Mouse (Mus musculus) embryonic facial prominence, embryonic 11.5 days (tissue): Measurements from ENCODE around the gene Cnn2. TPM values are rescaled to one million over a fixed set of nuclear protein-coding genes. Genes with fewer than 3 reads are reported as not detected.
A peak's percentile ranks its signal among the peaks of the same experiment; 100 is the strongest.
"Not testable (repeated sequence)": the region's sequence is repeated elsewhere in the genome, so short reads cannot be mapped to it uniquely, and the experiment has no call there.

ENCODE experiments used
- ATAC-seq: fragments of 200-750 bp; cut with Nextera tagmentation; replicated peaks from 2 replicates; pipeline ENCODE4 v1.8.0; 2017; ENCODE audit warnings: low read depth; ENCODE audit not compliant: insufficient number of reproducible peaks, low FRiP score, low TSS enrichment
- DNase-seq: peaks from one replicate; pipeline ENCODE4 v3.0.0-alpha.2; 2015; ENCODE audit warnings: low spot score
- H3K27ac ChIP-seq: fragments of 300-500 bp; sonication (generic); replicated peaks from 2 replicates; pipeline ENCODE4 v1.5.1; 2014; ENCODE audit warnings: mild to moderate bottlenecking, low read depth, low read length, control low read depth
- H3K27me3 ChIP-seq: fragments of 300-500 bp; sonication (generic); 2 replicates; pipeline ENCODE4 v1.6.1; 2014; ENCODE audit warnings: mild to moderate bottlenecking, low read length, moderate library complexity, mixed read lengths; ENCODE audit not compliant: control insufficient read depth, insufficient read depth
- H3K36me3 ChIP-seq: fragments of 300-500 bp; sonication (generic); replicated peaks from 2 replicates; pipeline ENCODE4 v1.6.1; 2014; ENCODE audit warnings: low read depth, mild to moderate bottlenecking, low read length, moderate library complexity, mixed read lengths; ENCODE audit not compliant: control insufficient read depth, insufficient read depth
- H3K4me1 ChIP-seq: fragments of 300-500 bp; sonication (generic); 2 replicates; pipeline ENCODE4 v1.6.1; 2014; ENCODE audit warnings: low read length, mixed read lengths; ENCODE audit not compliant: control insufficient read depth, insufficient read depth
- H3K4me2 ChIP-seq: fragments of 300-500 bp; sonication (generic); 2 replicates; pipeline ENCODE4 v1.6.1; 2014; ENCODE audit warnings: low read depth, mild to moderate bottlenecking, control low read depth, low read length, moderate library complexity
- H3K4me3 ChIP-seq: fragments of 300-500 bp; sonication (generic); 2 replicates; pipeline ENCODE4 v1.5.1; 2014; ENCODE audit warnings: low read depth, low read length, control low read depth
- H3K9ac ChIP-seq: fragments of 300-500 bp; sonication (generic); replicated peaks from 2 replicates; pipeline ENCODE4 v1.6.1; 2014; ENCODE audit warnings: mild to moderate bottlenecking, control low read depth, low read length
- H3K9me3 ChIP-seq: fragments of 300-500 bp; sonication (generic); replicated peaks from 2 replicates; pipeline ENCODE4 v1.6.1; 2016; ENCODE audit warnings: mild to moderate bottlenecking, low read length, inconsistent platforms, mixed read lengths; ENCODE audit not compliant: control insufficient read depth
- WGBS: fragments of 180-500 bp; shearing (Covaris S2); extraction: QIAGEN DNeasy Blood & Tissue Kit; methylation state at CpG from one replicate; pipeline ENCODE4 v1.1.7; 2014; 5-methylcytosine and 5-hydroxymethylcytosine counted together
- polyA plus RNA-seq: library from polyadenylated mRNA; unstranded; fragments of >200 nt; fragmentation: Nextera tagmentation; extraction: Ambion mirVana; gene quantifications from 2 replicates; pipeline ENCODE4 v1.2.1, GENCODE M21; 2014

Cnn2 gene
- polyA plus RNA-seq, 1 experiment from 2014 or later = 255 TPM

DNA sequence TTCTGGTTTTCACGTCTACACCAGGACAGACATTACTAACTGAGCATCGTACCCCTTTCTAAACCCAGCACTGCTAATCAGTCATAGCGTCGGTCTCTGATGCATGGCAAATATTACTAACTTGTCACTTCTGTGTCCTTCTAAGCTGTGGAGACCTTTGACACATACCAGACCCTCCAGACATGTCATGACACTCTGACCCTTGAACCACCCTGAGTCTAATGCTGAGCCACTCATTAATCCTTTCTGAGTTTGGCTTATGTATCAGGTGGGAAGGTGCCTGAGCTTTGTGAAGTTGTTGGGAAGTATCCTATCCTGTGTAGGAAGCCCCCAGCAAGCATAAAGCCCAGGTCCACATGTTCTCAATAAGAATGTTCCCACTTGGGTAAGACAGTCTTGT, 38.5 kb upstream of the Cnn2 start:
- H3K27ac ChIP-seq = no peak overlapping the region
- no peak overlapping the region for H3K9ac ChIP-seq
- no peaks in the 10 kb centered on the region for H3K9me3 ChIP-seq
- ATAC-seq (no peak), DNase-seq (no peak)
- no peaks in the 10 kb centered on the region for H3K27me3 ChIP-seq
- WGBS = 86% methylated on average over 4 of the region's 4 CpGs
- no peak overlapping the region for H3K4me3 ChIP-seq
- peaks cover 14% of the 10 kb centered on the region for H3K4me1 ChIP-seq
- H3K36me3 ChIP-seq = peaks cover 7% of the 10 kb centered on the region
- H3K4me2 ChIP-seq = no peak overlapping the region

DNA sequence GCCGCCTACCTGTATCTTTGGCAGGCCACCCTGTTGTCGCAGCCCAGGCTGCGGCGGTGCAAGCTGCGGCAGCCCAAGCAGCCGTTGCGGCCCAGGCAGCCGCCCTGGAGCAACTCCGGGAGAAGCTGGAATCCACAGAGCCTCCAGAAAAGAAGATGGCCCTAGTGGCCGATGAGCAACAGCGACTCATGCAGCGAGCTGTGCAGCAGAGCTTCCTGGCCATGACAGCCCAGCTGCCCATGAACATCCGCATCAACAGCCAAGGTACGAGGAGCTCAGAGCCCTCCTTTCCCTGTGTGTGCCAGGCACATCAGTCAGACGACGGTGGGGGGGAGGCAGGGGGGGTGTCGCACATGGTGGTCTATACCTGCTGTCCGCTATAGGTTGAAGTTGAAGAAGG, 37.7 kb upstream of the Cnn2 start:
- 86% methylated on average over 18 of the region's 18 CpGs for WGBS
- ATAC-seq (no peak), DNase-seq (no peak)
- no peaks in the 10 kb centered on the region for H3K9me3 ChIP-seq
- no peak overlapping the region for H3K27ac ChIP-seq
- H3K4me3 ChIP-seq = no peak overlapping the region
- peaks cover 10% of the 10 kb centered on the region for H3K4me1 ChIP-seq
- H3K4me2 ChIP-seq = no peak overlapping the region
- peaks cover 7% of the 10 kb centered on the region for H3K36me3 ChIP-seq
- H3K27me3 ChIP-seq = no peaks in the 10 kb centered on the region
- H3K9ac ChIP-seq = no peak overlapping the region

DNA sequence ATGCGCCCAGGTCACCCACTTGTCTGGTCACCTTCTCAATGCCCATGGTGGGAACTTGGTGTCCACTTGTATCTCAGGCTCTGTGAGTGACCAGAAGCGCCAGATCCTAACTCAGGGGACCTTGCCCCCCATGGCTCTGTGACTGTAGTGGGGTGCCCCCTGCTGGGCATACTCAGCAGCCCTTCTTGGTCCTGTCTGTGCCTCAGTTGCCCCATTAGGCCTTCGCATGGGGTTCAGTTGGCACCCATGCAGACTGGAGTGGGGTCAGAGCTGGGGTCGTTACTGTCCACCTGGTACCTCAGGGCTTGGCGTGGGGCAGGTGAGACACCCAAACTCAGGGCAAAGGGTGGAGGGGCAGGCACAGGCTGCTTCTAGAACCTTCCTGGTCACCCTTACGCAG, 34.4 kb upstream of the Cnn2 start:
- DNase-seq (no peak), ATAC-seq (no peak)
- peaks cover 7% of the 10 kb centered on the region for H3K36me3 ChIP-seq
- H3K9me3 ChIP-seq = no peaks in the 10 kb centered on the region
- H3K9ac ChIP-seq = no peak overlapping the region
- no peaks in the 10 kb centered on the region for H3K27me3 ChIP-seq
- no peak overlapping the region for H3K27ac ChIP-seq
- 92% methylated on average over 6 of the region's 6 CpGs for WGBS
- no peaks in the 10 kb centered on the region for H3K4me1 ChIP-seq
- H3K4me3 ChIP-seq = no peak overlapping the region
- H3K4me2 ChIP-seq = no peak overlapping the region

DNA sequence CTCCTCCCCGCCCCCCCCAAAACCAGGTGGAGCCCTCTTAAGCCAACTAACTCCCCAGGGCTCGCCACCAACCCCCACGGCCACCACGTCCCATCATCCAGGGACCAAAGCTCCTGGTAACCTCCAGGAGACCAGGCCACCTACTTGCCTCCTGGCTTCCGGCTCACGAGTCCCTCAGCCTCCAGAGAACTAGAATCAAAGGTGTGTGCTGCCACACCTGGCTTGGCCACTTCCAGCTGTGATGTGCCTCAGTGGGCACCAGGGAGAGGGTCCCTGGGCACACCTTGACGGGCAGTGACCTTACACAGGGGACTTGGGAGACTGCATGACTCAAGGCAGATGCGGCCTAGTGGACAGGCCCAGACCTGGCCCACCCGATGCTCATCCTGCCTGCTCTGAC, 32.7 kb upstream of the Cnn2 start:
- H3K4me3 ChIP-seq = no peak overlapping the region
- 72% methylated on average over 9 of the region's 9 CpGs for WGBS
- H3K36me3 ChIP-seq = peaks cover 5% of the 10 kb centered on the region
- no peak overlapping the region for H3K4me2 ChIP-seq
- ATAC-seq (no peak), DNase-seq (no peak)
- H3K9ac ChIP-seq = no peak overlapping the region
- no peaks in the 10 kb centered on the region for H3K9me3 ChIP-seq
- H3K27me3 ChIP-seq = no peaks in the 10 kb centered on the region
- H3K27ac ChIP-seq = no peak overlapping the region
- H3K4me1 ChIP-seq = no peaks in the 10 kb centered on the region

DNA sequence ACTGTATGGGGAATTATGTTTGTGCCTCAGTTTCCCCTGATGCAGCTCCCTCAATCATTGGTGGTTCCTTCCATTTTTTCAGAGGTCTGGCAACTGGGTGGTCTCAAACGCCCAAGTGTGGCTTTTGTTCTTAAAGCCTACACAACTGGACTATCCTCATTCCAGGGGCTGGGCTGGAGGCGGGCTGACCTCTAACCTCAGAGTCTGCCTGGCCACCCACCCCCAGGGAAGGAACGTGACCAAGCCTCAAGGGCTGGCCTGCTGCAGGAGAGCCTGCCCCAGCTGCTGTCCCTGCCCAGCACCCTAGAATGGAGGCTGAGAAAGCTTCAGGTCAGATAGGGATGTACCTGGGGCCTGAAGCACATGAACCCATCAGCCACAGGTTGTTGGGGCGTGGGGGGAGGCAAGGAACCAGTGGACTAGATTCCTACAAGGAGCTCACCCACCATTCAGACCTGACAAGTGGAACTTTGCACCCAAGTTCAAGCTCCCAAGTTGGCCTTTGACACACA, 31.7 kb upstream of the Cnn2 start:
- H3K4me1 ChIP-seq = no peaks in the 10 kb centered on the region
- WGBS = 20% methylated on average over 4 of the region's 4 CpGs
- H3K27me3 ChIP-seq = no peaks in the 10 kb centered on the region
- no peak for ATAC-seq
- no peaks in the 10 kb centered on the region; the same call in 1 of the 2 replicates for H3K36me3 ChIP-seq
- DNase-seq = no peak
- H3K4me3 ChIP-seq = no peak overlapping the region
- no peak overlapping the region for H3K27ac ChIP-seq
- H3K9me3 ChIP-seq = no peaks in the 10 kb centered on the region
- no peak overlapping the region for H3K4me2 ChIP-seq
- no peak overlapping the region for H3K9ac ChIP-seq

DNA sequence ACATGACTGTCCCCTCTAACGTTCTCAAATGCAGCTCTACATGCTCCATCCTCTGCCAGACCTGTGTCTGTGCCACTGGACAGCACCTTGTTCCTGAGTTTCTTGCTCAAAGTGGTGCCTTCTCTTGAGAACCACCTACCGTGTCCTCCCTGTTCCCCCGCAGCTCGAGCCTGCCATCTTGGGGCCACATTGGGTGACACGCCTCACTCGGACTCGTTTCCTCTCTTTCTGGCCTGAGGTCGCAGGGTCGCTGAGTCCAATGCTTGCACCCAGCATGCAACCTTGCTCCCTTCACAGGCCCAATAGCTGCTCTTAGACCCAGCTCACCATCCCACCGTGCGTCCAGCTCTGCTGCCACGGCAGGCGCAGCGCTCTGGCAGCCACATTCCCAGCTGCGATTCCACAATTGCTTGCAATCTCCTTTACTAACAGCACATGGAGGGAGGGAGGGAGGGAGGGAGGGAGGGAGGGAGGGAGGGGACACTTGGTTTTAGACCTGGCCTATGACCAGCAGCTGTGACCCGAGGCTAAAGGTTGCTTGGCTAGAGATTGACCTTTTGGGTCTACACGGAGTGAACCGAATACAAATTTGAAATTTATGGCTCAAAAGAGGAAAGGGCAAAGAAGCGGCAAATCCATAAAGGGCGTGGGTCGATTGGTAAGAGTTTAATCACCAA, 30.1 kb upstream of the Cnn2 start:
- Histone ChIP-seq H3K4me2 (no peak overlapping the region; the same call in 1 of the 2 replicates), H3K27me3 (no peaks in the 10 kb centered on the region), H3K4me3 (no peak overlapping the region), H3K36me3 (peaks cover 5% of the 10 kb centered on the region; the same call in 1 of the 2 replicates), H3K9ac (no peak overlapping the region), H3K27ac (no peak overlapping the region), H3K4me1 (no peaks in the 10 kb centered on the region), H3K9me3 (no peaks in the 10 kb centered on the region)
- DNase-seq = peak; percentile 78
- ATAC-seq = no peak
- 11% methylated on average over 21 of the region's 21 CpGs for WGBS

DNA sequence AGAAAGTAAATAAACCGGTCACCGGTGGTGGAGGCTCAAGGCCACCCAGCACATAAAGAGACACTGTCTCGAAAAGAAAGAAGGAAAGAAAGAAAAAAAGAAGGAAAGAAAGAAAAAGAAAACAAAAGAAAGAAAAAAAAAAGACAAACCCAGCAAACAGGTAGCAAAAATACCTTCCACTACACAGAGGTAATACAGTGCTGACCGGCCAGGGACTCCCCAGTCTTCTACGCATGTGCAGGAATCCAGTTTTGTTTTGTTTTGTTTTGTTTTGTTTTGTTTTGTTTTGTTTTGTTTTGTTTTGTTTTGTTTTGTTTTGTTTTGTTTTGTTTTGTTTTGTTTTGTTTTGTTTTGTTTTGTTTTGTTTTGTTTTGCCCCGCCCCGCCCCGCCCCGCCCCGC, 29.0 kb upstream of the Cnn2 start:
- 35% methylated on average over 10 of the region's 10 CpGs for WGBS
- H3K36me3 ChIP-seq, H3K27ac ChIP-seq, ATAC-seq, H3K27me3 ChIP-seq, H3K4me1 ChIP-seq, H3K9ac ChIP-seq, H3K4me2 ChIP-seq, H3K9me3 ChIP-seq, H3K4me3 ChIP-seq: not testable (repeated sequence)
- DNase-seq = peak; percentile 19

DNA sequence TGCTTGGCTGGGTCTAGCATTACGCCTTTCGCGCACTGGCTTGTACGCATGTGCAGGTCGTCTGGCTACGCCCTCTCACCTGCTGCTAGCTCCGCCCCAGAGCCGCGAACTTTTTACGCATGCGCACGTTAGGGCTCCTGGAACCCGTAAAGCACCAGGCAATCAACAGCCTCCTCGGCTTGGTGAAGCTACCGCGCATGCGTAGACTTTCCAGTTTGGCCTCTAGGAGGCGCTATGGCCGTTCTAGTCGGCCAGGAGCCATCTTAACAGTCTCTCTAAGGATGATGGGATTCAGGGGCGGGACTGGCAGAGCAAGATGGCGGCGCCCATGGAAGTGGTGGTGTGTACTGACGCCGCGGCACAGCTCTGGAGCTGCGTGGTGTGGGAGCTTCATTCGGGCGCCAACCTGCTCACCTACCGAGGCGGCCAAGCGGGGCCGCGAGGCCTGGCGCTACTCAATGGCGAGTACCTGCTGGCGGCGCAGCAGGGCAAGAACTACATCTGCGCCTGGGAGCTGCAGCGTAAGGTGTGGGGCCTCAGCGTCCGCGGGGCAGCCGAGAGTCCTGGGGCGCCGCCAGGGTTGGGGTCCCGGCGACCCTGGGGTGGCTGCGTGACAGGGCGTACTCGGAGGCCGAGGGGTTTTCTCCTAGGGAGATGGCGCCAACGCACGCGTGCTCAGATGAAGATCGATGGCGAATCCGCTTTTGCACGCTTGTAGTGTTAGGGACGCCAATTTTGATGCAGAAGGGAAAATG, 28.4 kb upstream of the Cnn2 start, which contains the start of gene Wdr18:
Gene Wdr18 (plus strand): TSS at position 306 of the 755 bp plus-strand sequence.
- peak; percentile 100 for DNase-seq
- ATAC-seq = peak; percentile 94
- peak within 1 kb of the TSS; percentile 86 for H3K9ac ChIP-seq
- peaks cover 5% of the 10 kb centered on the region for H3K36me3 ChIP-seq
- H3K27me3 ChIP-seq = no peaks in the 10 kb centered on the region
- WGBS = under 1% methylated on average over 61 of the region's 61 CpGs
- peak within 1 kb of the TSS; percentile 99 for H3K4me3 ChIP-seq
- H3K4me2 ChIP-seq = peak within 1 kb of the TSS; percentile 80
- H3K27ac ChIP-seq = 0 out of 2 replicates have a peak within 1 kb of the TSS, but pooled peaks have one; percentile 41
- no peaks in the 10 kb centered on the region for H3K9me3 ChIP-seq
- H3K4me1 ChIP-seq = no peaks in the 10 kb centered on the region
